Mouse (Mus musculus): Measurements from ENCODE around the gene Nup210l. TPM values are rescaled to one million over a fixed set of nuclear protein-coding genes. Genes with fewer than 3 reads are reported as not detected.

Nup210l gene
- polyA plus RNA-seq, 1 experiment, result 0.47 TPM

GRCm38 (mm10) chr3:90209908-90210566 is 106.1 kb downstream of the Nup210l start:
- Histone ChIP-seq H3K4me3 (ENCODE audit: insufficient read depth, poor library complexity, severe bottlenecking) (no peak overlapping the region), H3ac (ENCODE audit: control insufficient read depth, insufficient read length, low read depth) (no peak overlapping the region), H3K79me2 (ENCODE audit: control insufficient read depth, insufficient read depth) (peaks cover 35% of the 10 kb centered on the region), H3K36me3 (ENCODE audit: control insufficient read depth, insufficient read depth) (peaks cover 63% of the 10 kb centered on the region), H3K79me3 (ENCODE audit: low read depth) (peaks cover 39% of the 10 kb centered on the region), H3K27me3 (ENCODE audit: control insufficient read depth, insufficient read depth, insufficient read length) (no peaks in the 10 kb centered on the region)
- TF ChIP-seq MAX (IDR thresholded peaks at IDR 0.05) (no peak), MYOD1 (IDR thresholded peaks at IDR 0.05; ENCODE audit: control insufficient read depth, insufficient read length, low read depth) (no peak), CTCF (IDR thresholded peaks at IDR 0.05; ENCODE audit: control insufficient read depth, insufficient read depth, insufficient read length) (no peak), USF1 (IDR thresholded peaks at IDR 0.05; ENCODE audit: low read depth) (no peak), MYOG (IDR thresholded peaks at IDR 0.05; ENCODE audit: control insufficient read depth, extremely low read depth, insufficient read length) (no peak), CEBPB (IDR thresholded peaks at IDR 0.05; ENCODE audit: low read depth) (no peak), FOSL1 (IDR thresholded peaks at IDR 0.05; ENCODE audit: insufficient read depth, low read length, poor library complexity, severe bottlenecking) (no peak)

- Histone ChIP-seq H3K4me3 (ENCODE audit: insufficient read depth, poor library complexity, severe bottlenecking) (peak overlapping the region; percentile 84), H3K36me3 (ENCODE audit: control insufficient read depth, insufficient read depth) (peaks cover 58% of the 10 kb centered on the region)
These were observed 107.8 kb downstream of the Nup210l start for GRCm38 (mm10) chr3:90211475-90212398.

GRCm38 (mm10) chr3:90212723-90213122 is 108.8 kb downstream of the Nup210l start:
- Histone ChIP-seq H3K27me3 (ENCODE audit: control insufficient read depth, insufficient read depth, insufficient read length) (no peaks in the 10 kb centered on the region), H3K4me3 (ENCODE audit: insufficient read depth, poor library complexity, severe bottlenecking) (peak overlapping the region; percentile 84), H3K79me3 (ENCODE audit: low read depth) (peaks cover 39% of the 10 kb centered on the region), H3K36me3 (ENCODE audit: control insufficient read depth, insufficient read depth) (peaks cover 51% of the 10 kb centered on the region), H3K79me2 (ENCODE audit: control insufficient read depth, insufficient read depth) (peaks cover 35% of the 10 kb centered on the region), H3ac (ENCODE audit: control insufficient read depth, insufficient read length, low read depth) (peak overlapping the region; percentile 71)
- TF ChIP-seq CEBPB (IDR thresholded peaks at IDR 0.05; ENCODE audit: low read depth), result no peak
- no peak for TF ChIP-seq MYOG (IDR thresholded peaks at IDR 0.05; ENCODE audit: control insufficient read depth, extremely low read depth, insufficient read length)

More at GRCm38 (mm10) chr3:90211475-90212398, 107.8 kb downstream of the Nup210l start:
- Histone ChIP-seq H3K27me3 (ENCODE audit: control insufficient read depth, insufficient read depth, insufficient read length) (no peaks in the 10 kb centered on the region), H3K79me2 (ENCODE audit: control insufficient read depth, insufficient read depth) (peaks cover 35% of the 10 kb centered on the region), H3K79me3 (ENCODE audit: low read depth) (peaks cover 39% of the 10 kb centered on the region), H3ac (ENCODE audit: control insufficient read depth, insufficient read length, low read depth) (peak overlapping the region; percentile 61)
- TF ChIP-seq USF1 (IDR thresholded peaks at IDR 0.05; ENCODE audit: low read depth), result peak; percentile 17
- no peak for TF ChIP-seq CEBPB (IDR thresholded peaks at IDR 0.05; ENCODE audit: low read depth)

GRCm38 (mm10) chr3:90213377-90213866 is 109.5 kb downstream of the Nup210l start, which contains the start of the genes Rps27 and Rab13:
TSS of gene Rps27 (minus strand) at chr3:90213651.
TSS of gene Rab13 (plus strand) at chr3:90213695.
- Histone ChIP-seq H3K4me3 (ENCODE audit: insufficient read depth, poor library complexity, severe bottlenecking) (peak within 1 kb of the TSS; percentile 84), H3K79me3 (ENCODE audit: low read depth) (peaks cover 39% of the 10 kb centered on the region), H3K79me2 (ENCODE audit: control insufficient read depth, insufficient read depth) (peaks cover 35% of the 10 kb centered on the region), H3K27me3 (ENCODE audit: control insufficient read depth, insufficient read depth, insufficient read length) (no peaks in the 10 kb centered on the region), H3K36me3 (ENCODE audit: control insufficient read depth, insufficient read depth) (peaks cover 44% of the 10 kb centered on the region), H3ac (ENCODE audit: control insufficient read depth, insufficient read length, low read depth) (peak within 1 kb of the TSS; percentile 99)
- no peak for TF ChIP-seq MYOG (IDR thresholded peaks at IDR 0.05; ENCODE audit: control insufficient read depth, extremely low read depth, insufficient read length)
- no peak for TF ChIP-seq USF1 (IDR thresholded peaks at IDR 0.05; ENCODE audit: low read depth)
- TF ChIP-seq MAX (IDR thresholded peaks at IDR 0.05), result no peak
- TF ChIP-seq FOSL1 (IDR thresholded peaks at IDR 0.05; ENCODE audit: insufficient read depth, low read length, poor library complexity, severe bottlenecking), result no peak
- TF ChIP-seq MYOD1 (IDR thresholded peaks at IDR 0.05; ENCODE audit: control insufficient read depth, insufficient read length, low read depth), result no peak
- no peak for TF ChIP-seq CEBPB (IDR thresholded peaks at IDR 0.05; ENCODE audit: low read depth)
- TF ChIP-seq CTCF (IDR thresholded peaks at IDR 0.05; ENCODE audit: control insufficient read depth, insufficient read depth, insufficient read length), result no peak

- TF ChIP-seq USF1 (IDR thresholded peaks at IDR 0.05; ENCODE audit: low read depth) (no peak), FOSL1 (IDR thresholded peaks at IDR 0.05; ENCODE audit: insufficient read depth, low read length, poor library complexity, severe bottlenecking) (no peak), MYOD1 (IDR thresholded peaks at IDR 0.05; ENCODE audit: control insufficient read depth, insufficient read length, low read depth) (no peak), CTCF (IDR thresholded peaks at IDR 0.05; ENCODE audit: control insufficient read depth, insufficient read depth, insufficient read length) (no peak), MYOG (IDR thresholded peaks at IDR 0.05; ENCODE audit: control insufficient read depth, extremely low read depth, insufficient read length) (no peak), CEBPB (IDR thresholded peaks at IDR 0.05; ENCODE audit: low read depth) (no peak), MAX (IDR thresholded peaks at IDR 0.05) (no peak)
- peak overlapping the region; percentile 57 for H3ac ChIP-seq (ENCODE audit: control insufficient read depth, insufficient read length, low read depth)
These were observed 110.2 kb downstream of the Nup210l start for GRCm38 (mm10) chr3:90213956-90214684.

More at GRCm38 (mm10) chr3:90213956-90214684, 110.2 kb downstream of the Nup210l start:
- Histone ChIP-seq H3K4me3 (ENCODE audit: insufficient read depth, poor library complexity, severe bottlenecking) (peak overlapping the region; percentile 84), H3K79me3 (ENCODE audit: low read depth) (peaks cover 38% of the 10 kb centered on the region), H3K79me2 (ENCODE audit: control insufficient read depth, insufficient read depth) (peaks cover 35% of the 10 kb centered on the region), H3K36me3 (ENCODE audit: control insufficient read depth, insufficient read depth) (peaks cover 37% of the 10 kb centered on the region), H3K27me3 (ENCODE audit: control insufficient read depth, insufficient read depth, insufficient read length) (no peaks in the 10 kb centered on the region)

Data from C2C12 (cell line).